Mouse (Mus musculus) leukemia stem cell, adult 10-12 weeks (primary cell): ENCODE measurements around the gene Tmem86a. TPM values are rescaled to one million over a fixed set of nuclear protein-coding genes. Genes with fewer than 3 reads are reported as not detected.

Experiments used
- polyA plus RNA-seq: library from polyadenylated mRNA; stranded (reverse); fragments of >175 nt; gene quantifications from 2 replicates; pipeline ENCODE4 v1.2.3, GENCODE M21; 2012; ENCODE audit warnings: low replicate concordance

Tmem86a gene
- polyA plus RNA-seq = 13.1 and 15.3 TPM in 2 replicates

DNA sequence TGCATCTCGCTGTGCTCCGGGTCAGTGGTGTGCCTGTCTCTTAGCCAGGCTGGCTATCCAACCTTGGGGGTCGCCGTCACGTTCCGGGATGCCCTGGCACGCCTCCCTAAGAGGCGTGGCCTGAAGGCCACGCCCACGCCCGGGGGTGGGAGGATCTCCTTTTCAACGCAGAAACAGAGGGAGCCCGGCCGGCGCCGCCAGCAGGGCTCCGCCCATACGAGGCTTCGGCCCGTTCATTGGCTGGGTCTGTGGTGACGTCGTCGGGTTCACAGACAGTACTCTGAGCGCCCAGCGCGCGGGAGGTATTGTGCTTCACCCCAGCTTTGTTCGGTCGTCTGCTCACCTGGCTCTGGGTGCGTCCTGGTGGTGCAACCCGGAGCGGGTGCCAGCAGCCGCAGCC lies at the start of gene Tmem86a:
TSS of gene Tmem86a (plus strand) at position 236 of the 400 bp plus-strand sequence.

DNA sequence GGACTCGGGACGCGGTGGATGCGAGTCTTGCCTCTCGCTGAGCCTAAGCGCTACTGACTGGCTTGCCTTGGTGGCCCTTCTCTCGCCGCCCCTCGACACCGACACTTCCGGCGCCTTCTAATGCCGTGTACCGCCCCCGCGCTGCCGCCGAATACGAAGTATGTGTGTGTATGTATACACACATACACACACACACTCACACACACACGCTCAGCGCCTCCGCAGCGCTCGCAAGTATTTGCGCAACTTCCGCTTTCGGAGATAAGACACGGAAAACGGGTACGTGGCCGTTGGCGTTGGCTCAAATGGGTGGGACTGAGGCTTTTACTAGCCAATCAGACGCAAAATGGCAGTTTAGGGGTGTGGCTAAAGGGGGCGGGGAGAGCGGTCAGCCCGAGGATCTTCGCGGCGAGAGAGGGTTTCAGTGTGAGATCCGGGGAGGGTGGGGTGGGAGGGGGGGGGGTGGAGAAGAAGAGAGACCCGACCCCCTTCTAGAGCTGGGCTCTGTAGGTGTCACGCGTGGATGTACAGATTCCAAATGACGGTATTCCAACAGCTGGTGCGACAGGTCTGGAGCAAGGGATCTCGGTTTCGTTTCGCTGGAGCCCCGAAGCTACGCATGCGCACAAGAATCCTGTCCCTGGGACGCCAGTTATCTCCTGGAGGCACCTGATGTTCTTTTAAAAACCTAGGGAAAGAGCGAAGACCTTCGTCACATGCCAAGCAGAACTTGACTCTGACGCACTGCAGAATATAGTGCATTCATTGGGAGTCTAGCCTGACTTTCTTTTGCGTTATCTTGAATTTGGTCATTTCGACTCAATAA lies 42.0 kb upstream of the Tmem86a start, which contains the start of gene Spty2d1:
TSS of gene Spty2d1 (minus strand) at position 244 of the 826 bp plus-strand sequence.

Other genes with a start within 250 kb of the Tmem86a start
- 247 and 414 TPM in 2 replicates for gene Ldha, start 209.1 kb upstream of the Tmem86a start, polyA plus RNA-seq
- gene Ldhc, start 189.4 kb upstream of the Tmem86a start, polyA plus RNA-seq = not detected in 2 replicates
- gene Tsg101, start 130.6 kb upstream of the Tmem86a start, polyA plus RNA-seq = 24.5 and 36.4 TPM in 2 replicates
- 0.07 and 0.54 TPM in 2 replicates for gene Uevld, start 92.1 kb upstream of the Tmem86a start, polyA plus RNA-seq
- not detected in 2 replicates for gene Gm9999, start 67.0 kb upstream of the Tmem86a start, polyA plus RNA-seq
- gene Spty2d1, start 42.2 kb upstream of the Tmem86a start, polyA plus RNA-seq = 3.5 and 10.0 TPM in 2 replicates
- gene Ptpn5, start 83.1 kb downstream of the Tmem86a start, polyA plus RNA-seq = 0.16 and 0.34 TPM in 2 replicates
- not detected in 2 replicates for gene Mrgpra6, start 154.3 kb downstream of the Tmem86a start, polyA plus RNA-seq
- gene Mrgpra9, start 202.2 kb downstream of the Tmem86a start, polyA plus RNA-seq = not detected in 2 replicates